Mouse (Mus musculus) spleen, adult 2 months (tissue): ENCODE measurements around the gene Prss46. TPM values are rescaled to one million over a fixed set of nuclear protein-coding genes. Genes with fewer than 3 reads are reported as not detected.
A peak's percentile ranks its signal among the peaks of the same experiment; 100 is the strongest.

Source experiments
- DNase-seq, 2 experiments: peaks; one replicate each; pipeline versions ENCODE4 v3.0.0 to v3.0.0-alpha.2; 2012 to 2021; ENCODE audit warnings: low spot score in 2 of 2, low read depth in 1 of 2
- H3K27ac ChIP-seq: fragments of 200-500 bp; 2 replicates; pipeline ENCODE4 v1.5.1; 2012; ENCODE audit warnings: low read length, inconsistent platforms; ENCODE audit not compliant: insufficient read depth
- H3K27me3 ChIP-seq: fragments of 200-500 bp; 2 replicates; pipeline ENCODE4 v1.6.1; 2012; ENCODE audit warnings: mild to moderate bottlenecking, moderate library complexity, low read length, inconsistent platforms; ENCODE audit not compliant: control insufficient read depth, insufficient read depth
- H3K36me3 ChIP-seq: fragments of 200-500 bp; 2 replicates; pipeline ENCODE4 v1.6.1; 2012; ENCODE audit warnings: mild to moderate bottlenecking, low read length, inconsistent platforms; ENCODE audit not compliant: control insufficient read depth, insufficient read depth
- H3K4me1 ChIP-seq: fragments of 200-500 bp; 2 replicates; pipeline ENCODE4 v1.6.1; 2011; ENCODE audit warnings: inconsistent platforms; ENCODE audit not compliant: control insufficient read depth, insufficient read depth, insufficient read length
- H3K4me3 ChIP-seq: fragments of 200-500 bp; 2 replicates; pipeline ENCODE4 v1.5.1; 2011; ENCODE audit warnings: mild to moderate bottlenecking, inconsistent platforms; ENCODE audit not compliant: insufficient read depth, insufficient read length; ENCODE audit errors: extremely low read depth
- CTCF ChIP-seq: fragments of 200-500 bp; IDR thresholded peaks from 2 replicates; pipeline ENCODE4 v1.5.1; 2011; ENCODE audit warnings: mild to moderate bottlenecking, inconsistent platforms; ENCODE audit not compliant: insufficient read depth, insufficient read length, insufficient replicate concordance; ENCODE audit errors: extremely low read depth
- POLR2A ChIP-seq: fragments of 200-500 bp; IDR thresholded peaks from 2 replicates; pipeline ENCODE4 v1.6.1; 2011; ENCODE audit warnings: low read depth, low read length, inconsistent platforms
- WGBS: fragments of 180-500 bp; shearing (Covaris S2); methylation state at CpG from one replicate; pipeline ENCODE4 v1.1.7; 2018; 5-methylcytosine and 5-hydroxymethylcytosine counted together
- polyA plus RNA-seq: library from polyadenylated mRNA; depleted of rRNA; stranded (reverse); fragments of >200 nt; gene quantifications from 2 replicates; pipeline ENCODE4 v1.2.3, GENCODE M21; 2012; rRNA removed

Gene Prss46
- polyA plus RNA-seq, 1 experiment, result not detected

DNA sequence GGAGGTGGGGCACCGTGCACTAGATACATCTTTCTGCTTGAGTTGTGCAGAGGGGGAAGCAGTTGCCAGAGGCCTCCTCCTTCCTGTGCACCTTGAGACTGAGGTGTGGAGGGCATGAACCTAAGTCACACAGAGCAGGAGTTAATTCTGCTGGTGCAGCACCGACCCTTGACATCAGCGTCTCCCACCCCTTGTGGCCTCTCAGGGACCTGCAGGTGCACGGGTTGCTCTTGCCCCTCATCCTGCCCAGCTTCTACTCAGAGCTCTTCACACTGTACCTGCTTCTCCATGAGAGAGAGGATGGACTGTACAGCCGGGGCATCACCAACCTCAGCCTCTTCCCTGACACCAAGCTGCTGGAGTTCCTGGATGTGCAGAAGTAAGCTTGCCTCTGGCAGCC is 51.2 kb downstream of the Prss46 start:
- WGBS, result 29% methylated on average over 5 of the region's 5 CpGs
- Histone ChIP-seq H3K27me3 (no peaks in the 10 kb centered on the region), H3K27ac (peak overlapping the region; percentile 22), H3K36me3 (no peaks in the 10 kb centered on the region), H3K4me1 (no peaks in the 10 kb centered on the region; the same call in 1 of the 2 replicates), H3K4me3 (no peak overlapping the region)
- DNase-seq, result no peak
- TF ChIP-seq POLR2A (no peak), CTCF (no peak)

DNA sequence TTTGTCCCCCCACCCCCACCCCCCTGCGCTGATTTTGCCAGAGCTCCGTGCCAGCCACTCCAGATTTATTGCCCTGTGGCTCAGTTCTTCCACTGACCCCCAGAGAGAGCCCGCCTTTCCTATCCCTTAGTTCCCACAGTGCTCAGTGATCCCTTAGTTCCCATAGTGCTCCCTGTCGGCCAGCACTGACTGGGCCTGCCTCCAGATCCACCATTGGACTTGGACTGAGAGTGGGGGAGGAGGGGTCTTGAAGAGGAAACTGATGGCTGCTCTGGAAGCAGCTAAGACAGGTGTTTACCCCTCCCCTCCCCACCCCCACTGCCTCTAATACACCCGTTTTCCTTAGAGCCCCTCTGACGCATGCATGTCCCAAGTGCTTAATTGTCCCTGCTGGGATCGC is 51.7 kb downstream of the Prss46 start:
- WGBS, result 61% methylated on average over 7 of the region's 7 CpGs
- no peak for TF ChIP-seq POLR2A
- TF ChIP-seq CTCF, result no peak
- H3K4me3 ChIP-seq, result no peak overlapping the region

DNA sequence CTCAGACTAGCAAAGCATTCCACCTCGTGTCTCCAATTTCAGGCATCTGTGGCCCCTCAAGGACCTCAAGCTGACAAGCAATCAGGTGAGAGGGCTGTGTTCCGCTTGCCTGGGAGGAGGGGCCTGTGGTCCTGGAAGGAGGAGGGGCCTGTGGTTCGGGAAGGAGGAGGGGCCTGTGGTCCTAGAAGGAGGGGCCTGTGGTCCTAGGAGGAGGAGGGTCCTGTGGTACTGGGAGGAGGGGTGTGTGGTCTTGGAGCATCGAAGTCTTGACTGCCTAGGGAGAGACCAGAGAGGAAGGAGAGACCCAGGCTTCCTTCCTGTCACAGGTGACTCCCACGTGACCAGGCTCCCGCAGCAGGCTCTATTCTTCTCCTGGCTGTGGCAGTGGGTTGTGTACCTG is 52.3 kb downstream of the Prss46 start:
- TF ChIP-seq POLR2A (no peak), CTCF (no peak)
- peak; percentile 43 to 55 for DNase-seq
- H3K36me3 ChIP-seq, result no peaks in the 10 kb centered on the region
- no peak overlapping the region for H3K4me3 ChIP-seq
- H3K27ac ChIP-seq, result peak overlapping the region; percentile 45
- WGBS, result 6% methylated on average over 6 of the region's 6 CpGs
- H3K4me1 ChIP-seq, result no peaks in the 10 kb centered on the region; the same call in 1 of the 2 replicates
- H3K27me3 ChIP-seq, result no peaks in the 10 kb centered on the region

More for the DNA sequence above, 51.7 kb downstream of the Prss46 start:
- Histone ChIP-seq H3K27ac (peak overlapping the region; percentile 27; the same call in 1 of the 2 replicates), H3K27me3 (no peaks in the 10 kb centered on the region), H3K36me3 (no peaks in the 10 kb centered on the region), H3K4me1 (no peaks in the 10 kb centered on the region; the same call in 1 of the 2 replicates)
- no peak for DNase-seq

DNA sequence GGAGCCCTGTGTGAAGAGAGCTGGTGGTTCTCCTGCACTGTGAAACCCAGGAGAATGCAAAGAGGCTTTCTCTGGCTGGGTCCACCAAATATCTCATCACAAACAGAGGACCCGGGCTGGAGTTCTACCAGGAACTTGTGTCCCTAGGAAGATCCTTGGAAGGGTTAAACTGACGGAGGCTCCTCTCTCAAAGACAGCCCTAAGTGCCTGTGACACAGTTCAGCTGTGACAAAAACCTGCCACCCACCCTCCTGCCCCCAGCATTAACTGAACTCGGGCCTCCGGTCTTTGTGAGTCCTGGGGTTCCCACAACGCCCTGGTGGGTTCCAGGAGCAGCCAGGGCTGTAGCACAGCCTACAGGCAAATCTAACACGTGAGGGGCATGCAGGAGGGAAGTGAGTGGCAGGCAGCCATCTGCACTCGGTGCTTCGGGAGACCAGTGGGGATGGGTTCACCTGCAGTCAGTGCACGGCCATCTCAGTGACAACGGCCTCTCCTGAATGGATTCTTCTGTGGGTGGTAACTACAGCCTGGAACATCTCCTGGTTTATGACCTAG is 55.2 kb downstream of the Prss46 start:
- DNase-seq, result no peak
- Histone ChIP-seq H3K4me1 (peaks cover 2% of the 10 kb centered on the region; the same call in 1 of the 2 replicates), H3K27ac (no peak overlapping the region), H3K27me3 (no peaks in the 10 kb centered on the region), H3K36me3 (no peaks in the 10 kb centered on the region), H3K4me3 (no peak overlapping the region)
- 68% methylated on average over 10 of the region's 10 CpGs for WGBS
- TF ChIP-seq POLR2A, result no peak
- TF ChIP-seq CTCF, result no peak

DNA sequence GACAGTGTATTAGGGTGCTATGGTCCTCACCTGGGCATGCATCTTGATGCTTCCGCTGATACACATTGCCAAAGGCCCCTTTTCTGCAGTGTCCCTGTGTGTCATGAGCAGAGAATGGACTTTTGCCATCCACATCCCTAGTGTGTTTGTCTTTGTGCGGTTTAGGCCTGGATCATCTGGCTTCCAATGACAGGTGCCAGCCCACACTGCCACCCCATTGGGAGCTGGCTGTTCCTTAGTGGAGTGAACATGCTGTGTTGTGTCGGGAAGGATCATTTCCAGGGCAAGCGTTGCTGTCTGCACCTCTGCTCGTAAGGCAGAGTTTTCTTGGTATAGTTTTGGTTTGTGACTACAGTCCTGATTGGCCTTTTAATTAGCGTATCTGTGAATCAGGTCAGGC is 56.9 kb downstream of the Prss46 start:
- Histone ChIP-seq H3K4me1 (0 out of 2 replicates have a peak, but pooled peaks cover 2% of the 10 kb centered on the region), H3K27me3 (no peaks in the 10 kb centered on the region), H3K36me3 (no peaks in the 10 kb centered on the region), H3K4me3 (no peak overlapping the region), H3K27ac (no peak overlapping the region)
- 89% methylated on average over 6 of the region's 6 CpGs for WGBS
- DNase-seq, result no peak
- TF ChIP-seq POLR2A (no peak), CTCF (no peak)

DNA sequence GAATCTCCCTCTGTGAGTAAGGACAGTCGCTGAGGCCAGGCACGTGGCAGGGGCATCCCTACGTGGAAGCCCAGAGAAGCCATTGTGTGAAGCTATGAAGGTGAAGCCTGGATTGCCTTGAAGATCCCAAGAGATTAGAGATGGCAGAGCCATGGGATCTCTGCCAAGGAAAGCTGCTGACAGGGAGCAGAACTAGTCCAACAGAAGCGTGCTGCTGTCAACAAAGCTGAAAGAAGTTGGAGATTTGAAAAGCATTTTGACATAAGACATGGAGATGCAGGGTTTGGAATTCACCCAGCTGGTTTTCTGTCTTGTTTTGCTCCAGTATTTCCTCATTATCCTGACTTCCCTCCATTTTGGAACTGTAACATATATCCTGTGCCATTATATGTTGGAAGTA is 58.0 kb downstream of the Prss46 start:
- no peaks in the 10 kb centered on the region for H3K27me3 ChIP-seq
- no peak overlapping the region for H3K4me3 ChIP-seq
- TF ChIP-seq POLR2A (no peak), CTCF (no peak)
- no peaks in the 10 kb centered on the region for H3K36me3 ChIP-seq
- 92% methylated on average over 4 of the region's 4 CpGs for WGBS
- no peak for DNase-seq
- no peak overlapping the region for H3K27ac ChIP-seq
- H3K4me1 ChIP-seq, result 0 out of 2 replicates have a peak, but pooled peaks cover 2% of the 10 kb centered on the region

Other genes with a start within 250 kb of the Prss46 start
- gene Nradd, start 220.1 kb upstream of the Prss46 start, polyA plus RNA-seq, result 5.2 and 5.5 TPM in 2 replicates
- gene Nbeal2, start 190.3 kb upstream of the Prss46 start, polyA plus RNA-seq, result 78.9 and 82.2 TPM in 2 replicates
- 103 and 110 TPM in 2 replicates for gene Ccdc12, start 188.0 kb upstream of the Prss46 start, polyA plus RNA-seq
- gene Myl3, start 102.6 kb upstream of the Prss46 start, polyA plus RNA-seq, result 0.94 TPM in 1 of 2 replicates, not detected in the other
- 11.0 and 14.0 TPM in 2 replicates for gene Pth1r, start 97.4 kb upstream of the Prss46 start, polyA plus RNA-seq
- not detected in 2 replicates for gene Prss42, start 46.3 kb upstream of the Prss46 start, polyA plus RNA-seq
- gene Prss44, start 30.5 kb upstream of the Prss46 start, polyA plus RNA-seq, result not detected in 2 replicates
- gene Prss43, start 17.8 kb upstream of the Prss46 start, polyA plus RNA-seq, result not detected in 2 replicates
- not detected in 2 replicates for gene Prss45, start 9.9 kb upstream of the Prss46 start, polyA plus RNA-seq
- gene Prss50, start 13.5 kb downstream of the Prss46 start, polyA plus RNA-seq, result 3.5 and 5.5 TPM in 2 replicates
- 58.9 and 64.3 TPM in 2 replicates for gene Als2cl, start 35.4 kb downstream of the Prss46 start, polyA plus RNA-seq
- gene Tmie, start 35.6 kb downstream of the Prss46 start, polyA plus RNA-seq, result 2.9 and 3.0 TPM in 2 replicates
- gene Fam240a, start 72.4 kb downstream of the Prss46 start, polyA plus RNA-seq, result 0.25 and 0.35 TPM in 2 replicates
- 0.08 and 0.14 TPM in 2 replicates for gene Tdgf1, start 101.7 kb downstream of the Prss46 start, polyA plus RNA-seq
- gene Lrrc2, start 107.0 kb downstream of the Prss46 start, polyA plus RNA-seq, result 0.02 TPM in 1 of 2 replicates, not detected in the other
- gene Rtp3, start 146.1 kb downstream of the Prss46 start, polyA plus RNA-seq, result 1.5 and 2.0 TPM in 2 replicates
- 12.3 and 14.1 TPM in 2 replicates for gene Ltf, start 174.8 kb downstream of the Prss46 start, polyA plus RNA-seq
- 5.3 and 5.4 TPM in 2 replicates for gene Ccrl2, start 213.0 kb downstream of the Prss46 start, polyA plus RNA-seq